Mouse (Mus musculus) thymus, postnatal 36 days (tissue): ENCODE measurements around the gene Rb1.

Source experiments
- DNase-seq, 2 experiments: peaks; one replicate each; pipeline ENCODE4 v3.0.0; 2022; ENCODE audit warnings: mixed read lengths in 2 of 2

Gene Rb1

GRCm38 (mm10) chr14:73201447-73201846, 124.2 kb downstream of the Rb1 start:
- no peak for DNase-seq

DNA sequence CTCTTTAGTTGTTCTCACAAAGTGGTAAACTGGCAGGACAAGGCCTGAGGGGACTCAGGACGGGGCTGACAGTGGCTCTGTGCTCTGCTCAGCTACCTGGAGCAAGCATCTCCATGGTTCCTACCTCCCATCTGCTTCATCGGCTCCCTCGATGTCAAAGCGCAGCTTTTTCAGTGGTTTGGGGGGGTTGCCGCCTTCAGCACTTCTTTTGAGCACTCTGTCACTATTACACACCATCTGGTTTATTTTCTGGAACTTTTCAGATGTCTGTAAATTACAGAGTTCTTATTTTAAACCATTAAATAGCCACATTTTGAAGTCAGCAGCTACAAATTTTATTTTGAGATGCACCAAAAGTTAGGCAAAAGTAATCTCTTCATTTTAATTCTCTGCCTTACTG, 126.6 kb downstream of the Rb1 start:
- DNase-seq = no peak

- DNase-seq = no peak
Observed at GRCm38 (mm10) chr14:73186875-73187274, 138.7 kb downstream of the Rb1 start.

- DNase-seq = no peak
Observed at GRCm38 (mm10) chr14:73181144-73181543, 144.5 kb downstream of the Rb1 start.

DNA sequence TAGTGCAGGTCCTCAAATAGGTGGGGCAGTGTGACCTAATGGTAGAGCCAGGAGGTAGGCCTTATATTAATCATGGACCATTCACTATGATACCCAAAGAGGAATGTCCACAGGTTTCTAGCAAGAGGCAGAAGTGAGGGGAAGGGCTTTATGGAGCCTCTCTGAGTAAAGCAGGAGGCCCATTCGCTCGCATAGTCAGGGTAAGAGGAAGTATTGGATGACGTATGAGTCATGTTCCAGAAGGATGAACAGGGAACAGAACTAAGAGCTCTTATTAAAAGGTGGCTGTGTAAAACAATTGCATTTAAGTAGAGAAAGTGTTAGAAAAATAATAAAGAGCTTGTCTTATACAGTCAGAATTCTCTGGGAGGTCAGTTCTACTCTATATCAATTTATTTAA, 145.0 kb downstream of the Rb1 start:
- no peak for DNase-seq

DNA sequence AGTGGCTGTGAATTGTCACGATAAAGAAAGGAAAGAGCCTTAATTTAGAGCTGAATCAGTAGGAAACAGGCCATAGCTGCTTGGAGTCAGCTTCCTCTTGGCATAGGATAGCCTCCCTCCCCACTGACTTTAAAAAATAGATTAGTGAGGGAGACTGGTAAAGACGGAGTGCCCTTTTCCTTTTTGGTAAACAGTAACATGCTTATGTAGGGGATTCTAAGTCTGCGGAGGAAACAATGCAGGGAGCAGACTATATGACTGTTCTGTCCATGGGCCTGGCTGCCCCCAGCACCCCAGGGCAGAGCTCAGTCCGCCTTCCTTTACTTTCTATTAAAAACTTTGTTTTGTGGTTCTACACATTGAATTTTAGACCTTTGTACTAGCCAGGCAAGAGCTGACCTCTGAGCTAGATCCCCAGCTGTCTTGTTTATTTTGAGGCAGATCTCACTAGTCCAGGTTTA, 146.4 kb downstream of the Rb1 start:
- no peak for DNase-seq

GRCm38 (mm10) chr14:73177961-73178360, 147.7 kb downstream of the Rb1 start:
- no peak for DNase-seq

DNA sequence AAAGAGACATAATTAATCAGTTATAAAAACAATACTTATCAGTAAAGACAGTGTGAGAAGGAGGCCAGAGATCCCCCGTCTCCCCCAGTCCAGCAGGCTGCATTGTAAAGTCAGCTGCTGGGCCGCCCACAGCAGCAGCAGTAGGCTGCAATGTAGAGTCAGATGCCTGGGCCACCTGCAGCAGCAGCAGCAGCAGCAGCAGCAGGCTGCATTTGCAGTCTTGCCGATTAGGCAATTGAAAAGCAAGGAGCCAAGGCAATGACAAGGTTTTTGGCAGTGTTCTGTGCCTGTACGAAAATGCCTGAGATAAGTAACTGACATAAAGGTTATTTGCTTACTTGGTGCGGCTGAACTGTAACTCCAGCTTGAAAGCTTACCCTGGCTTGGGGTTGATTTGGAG, 149.4 kb downstream of the Rb1 start:
- no peak for DNase-seq

- peak; percentile 27 to 54 for DNase-seq
Observed at GRCm38 (mm10) chr14:73175814-73176213, 149.8 kb downstream of the Rb1 start.

- DNase-seq = no peak
Observed at GRCm38 (mm10) chr14:73175031-73175430, 150.6 kb downstream of the Rb1 start.

GRCm38 (mm10) chr14:73174091-73174995, 151.3 kb downstream of the Rb1 start:
- no peak for DNase-seq

DNA sequence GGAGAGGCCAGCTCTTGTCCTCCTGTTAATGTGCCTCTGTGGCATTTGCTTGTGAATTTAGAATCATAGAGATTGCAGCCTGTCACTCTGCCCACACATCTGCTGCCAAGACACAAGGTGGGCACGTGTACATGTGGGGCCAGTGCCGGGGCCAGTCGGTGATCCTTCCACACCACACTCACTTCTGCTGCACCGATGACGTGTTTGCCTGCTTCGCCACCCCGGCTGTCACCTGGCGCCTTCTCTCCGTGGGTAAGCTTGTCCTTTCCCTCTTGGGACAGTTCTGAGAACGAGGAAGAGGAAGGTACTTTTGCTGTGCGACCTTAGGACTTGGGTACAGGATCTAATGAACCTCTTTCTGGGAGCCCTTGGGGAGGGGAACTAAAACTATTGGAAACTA, 152.0 kb downstream of the Rb1 start:
- no peak for DNase-seq

DNA sequence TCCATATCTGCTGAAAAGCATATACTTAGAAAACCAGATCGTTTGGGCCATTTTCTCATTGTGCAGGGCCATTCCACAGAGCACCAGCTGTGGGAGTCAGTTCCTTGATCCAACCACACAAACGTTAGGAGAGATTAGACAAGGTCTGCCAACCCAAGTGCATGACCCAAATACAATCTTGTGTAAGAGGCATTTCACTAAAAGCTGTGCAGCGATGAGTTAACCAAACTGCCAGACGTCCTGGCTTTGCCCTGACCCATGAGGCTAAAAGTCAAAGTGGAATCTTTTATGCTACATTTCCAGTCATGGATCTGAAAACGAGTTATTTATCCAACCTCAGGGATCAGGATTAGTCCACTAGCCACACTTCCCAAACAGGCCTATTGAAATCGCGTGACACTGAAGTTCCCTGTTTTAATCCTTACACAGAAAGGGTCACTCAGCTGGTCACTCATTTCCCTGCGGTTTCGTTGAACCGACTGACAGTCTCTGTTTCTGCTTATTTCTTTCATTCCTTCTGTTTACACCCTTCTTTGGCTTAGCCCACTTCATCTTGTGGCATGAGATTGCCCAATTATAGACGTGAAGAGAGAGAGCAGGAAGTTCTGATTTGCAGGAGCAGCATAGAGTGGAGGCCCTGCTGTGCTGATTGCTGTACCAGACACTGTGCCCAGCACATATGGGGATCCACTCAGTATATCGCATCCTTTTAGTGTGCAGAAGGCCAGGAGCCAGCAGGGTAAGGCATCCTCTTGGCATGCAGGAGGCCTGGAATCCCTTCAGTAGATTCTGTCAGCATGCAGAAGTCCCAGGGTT, 153.2 kb downstream of the Rb1 start:
- no peak for DNase-seq

- DNase-seq = no peak
Observed at GRCm38 (mm10) chr14:73169926-73170844, 155.4 kb downstream of the Rb1 start.

- no peak for DNase-seq
Observed at GRCm38 (mm10) chr14:73168605-73169004, 157.0 kb downstream of the Rb1 start.

- no peak for DNase-seq
Observed at GRCm38 (mm10) chr14:73165136-73165535, 160.5 kb downstream of the Rb1 start.

GRCm38 (mm10) chr14:73163363-73163998, 162.1 kb downstream of the Rb1 start:
- no peak for DNase-seq

GRCm38 (mm10) chr14:73162192-73162800, 163.3 kb downstream of the Rb1 start:
- DNase-seq = no peak

- no peak for DNase-seq
Observed at GRCm38 (mm10) chr14:73161303-73161702, 164.3 kb downstream of the Rb1 start.

DNA sequence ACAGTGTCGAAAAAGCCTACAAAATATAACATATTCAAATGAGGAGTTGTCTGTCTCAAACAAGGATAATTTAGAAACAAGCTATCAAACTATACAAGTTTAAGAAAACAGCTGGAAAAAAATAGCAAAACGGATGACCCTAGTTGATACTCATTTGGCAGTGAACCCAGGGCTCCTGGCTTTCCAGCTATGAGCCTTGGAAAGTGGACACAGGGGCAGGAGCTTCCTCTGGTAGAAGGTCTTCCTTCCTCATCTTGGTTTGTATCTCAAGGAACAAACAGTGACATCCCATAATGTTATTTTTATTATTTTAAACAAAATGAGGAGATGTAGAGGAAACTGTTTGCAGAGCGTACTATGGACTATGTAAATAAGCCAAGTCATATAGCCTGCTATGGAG, 177.5 kb downstream of the Rb1 start:
- no peak for DNase-seq

- no peak for DNase-seq
Observed at GRCm38 (mm10) chr14:73146721-73147120, 178.9 kb downstream of the Rb1 start.

GRCm38 (mm10) chr14:73145531-73145930, 180.1 kb downstream of the Rb1 start:
- DNase-seq = no peak
